Mouse (Mus musculus) hematopoietic stem cell, adult 5-6 weeks (primary cell): ENCODE data around the gene Taf11. TPM values are rescaled to one million over a fixed set of nuclear protein-coding genes. Genes with fewer than 3 reads are reported as not detected.

Experiments
- ATAC-seq, 2 experiments: fragments of 125-278 bp in 1 of 2; replicated peaks in 1 of 2; 2 replicates each; pipeline ENCODE4 v1.8.0; 2016 to 2017; ENCODE audit warnings: inconsistent platforms in 2 of 2, mild to moderate bottlenecking in 2 of 2, moderate number of reproducible peaks in 2 of 2, low read depth in 1 of 2, moderate TSS enrichment in 1 of 2; ENCODE audit not compliant: low FRiP score in 2 of 2, poor library complexity in 2 of 2, severe bottlenecking in 2 of 2, insufficient read depth in 1 of 2, low TSS enrichment in 1 of 2
- total RNA-seq: library from RNA; stranded (forward); fragments of 172-1452, 232-1000 nt; gene quantifications from 2 replicates; pipeline ENCODE4 v1.2.3, GENCODE M21; 2017

Gene Taf11
- 31.2 and 57.5 TPM in 2 replicates for total RNA-seq

- ATAC-seq, result peak in 1 of 2 experiments; percentile 5; a peak in 1 of 4 replicates
Measured at GRCm38 (mm10) chr17:27909622-27910500, at the start of gene Taf11. Gene Taf11 (minus strand): TSS chr17:27909844.

- no peak for ATAC-seq
Measured at GRCm38 (mm10) chr17:27957649-27958048, 48.0 kb upstream of the Taf11 start.

- no peak for ATAC-seq
Measured at GRCm38 (mm10) chr17:27954629-27955402, 45.2 kb upstream of the Taf11 start.

- no peak for ATAC-seq
Measured at GRCm38 (mm10) chr17:27953136-27953535, 43.5 kb upstream of the Taf11 start.

GRCm38 (mm10) chr17:27947155-27947554, 37.5 kb upstream of the Taf11 start:
- ATAC-seq, result 0 out of 4 replicates have a peak, but pooled peaks of 1 of the 2 experiments have one; percentile 17

GRCm38 (mm10) chr17:27946371-27946770, 36.7 kb upstream of the Taf11 start:
- no peak for ATAC-seq

- ATAC-seq, result no peak
Measured at GRCm38 (mm10) chr17:27945546-27946216, 36.0 kb upstream of the Taf11 start.

GRCm38 (mm10) chr17:27942131-27942530, 32.5 kb upstream of the Taf11 start:
- ATAC-seq, result no peak

GRCm38 (mm10) chr17:27941698-27942097, 32.1 kb upstream of the Taf11 start:
- ATAC-seq, result no peak

- ATAC-seq, result no peak
Measured at GRCm38 (mm10) chr17:27941178-27941577, 31.5 kb upstream of the Taf11 start.

GRCm38 (mm10) chr17:27940352-27940751, 30.7 kb upstream of the Taf11 start:
- ATAC-seq, result no peak

- no peak for ATAC-seq
Measured at GRCm38 (mm10) chr17:27939028-27939427, 29.4 kb upstream of the Taf11 start.

- ATAC-seq, result 0 out of 4 replicates have a peak, but pooled peaks of 1 of the 2 experiments have one; percentile 26
Measured at GRCm38 (mm10) chr17:27938121-27938754, 28.6 kb upstream of the Taf11 start.

GRCm38 (mm10) chr17:27937054-27937615, 27.5 kb upstream of the Taf11 start:
- ATAC-seq, result no peak

- ATAC-seq, result peak; percentile 53 to 73; a peak in 2 of 4 replicates
Measured at GRCm38 (mm10) chr17:27935091-27935490, 25.4 kb upstream of the Taf11 start.

GRCm38 (mm10) chr17:27934136-27934910, 24.7 kb upstream of the Taf11 start:
- no peak for ATAC-seq
